Mouse (Mus musculus): ENCODE results near the gene Cep104.

GRCm38 (mm10) chr4:154007759-154008158 lies 32.8 kb downstream of the Cep104 start:
- TF ChIP-seq CHD2 (IDR thresholded peaks at IDR 0.05; ENCODE audit: low read depth, low read length) (no peak), HCFC1 (IDR thresholded peaks at IDR 0.05; ENCODE audit: borderline replicate concordance, insufficient read depth, low read length) (no peak)

All from ES-E14 (cell line).